Mouse (Mus musculus) midbrain, embryonic 14.5 days (tissue): ENCODE results near the gene Polr2f. TPM values are rescaled to one million over a fixed set of nuclear protein-coding genes. Genes with fewer than 3 reads are reported as not detected.
A peak's percentile ranks its signal among the peaks of the same experiment; 100 is the strongest.

Experiments used
- ATAC-seq: fragments of 200-750 bp; cut with Nextera tagmentation; 2 replicates; pipeline ENCODE4 v1.8.0; 2017; ENCODE audit warnings: moderate number of reproducible peaks, moderate library complexity; ENCODE audit not compliant: low FRiP score, low TSS enrichment
- DNase-seq: peaks from one replicate; pipeline ENCODE4 v3.0.0-alpha.2; 2015
- H3K27ac ChIP-seq: fragments of 300-500 bp; sonication (generic); replicated peaks from 2 replicates; pipeline ENCODE4 v1.5.1; 2014; ENCODE audit warnings: mild to moderate bottlenecking, low read depth, low read length, moderate library complexity
- H3K27me3 ChIP-seq: fragments of 300-500 bp; sonication (generic); 2 replicates; pipeline ENCODE4 v1.6.1; 2014; ENCODE audit warnings: low read length, control low read depth, mixed read lengths; ENCODE audit not compliant: control insufficient read depth, insufficient read depth
- H3K36me3 ChIP-seq: fragments of 300-500 bp; sonication (generic); 2 replicates; pipeline ENCODE4 v1.6.1; 2014; ENCODE audit warnings: low read length, control low read depth; ENCODE audit not compliant: control insufficient read depth, insufficient read depth
- H3K4me1 ChIP-seq: fragments of 300-500 bp; sonication (generic); 2 replicates; pipeline ENCODE4 v1.6.1; 2014; ENCODE audit warnings: mild to moderate bottlenecking, antibody characterized with exemption, low read length, control low read depth; ENCODE audit not compliant: control insufficient read depth, insufficient read depth
- H3K4me2 ChIP-seq: fragments of 300-500 bp; sonication (generic); 2 replicates; pipeline ENCODE4 v1.6.1; 2014; ENCODE audit warnings: mild to moderate bottlenecking, low read length, moderate library complexity
- H3K4me3 ChIP-seq: fragments of 300-500 bp; sonication (generic); replicated peaks from 2 replicates; pipeline ENCODE4 v1.5.1; 2014; ENCODE audit warnings: low read depth, low read length
- H3K9ac ChIP-seq: fragments of 300-500 bp; sonication (generic); replicated peaks from 2 replicates; pipeline ENCODE4 v1.6.1; 2014; ENCODE audit warnings: mild to moderate bottlenecking, low read length, moderate library complexity
- H3K9me3 ChIP-seq: fragments of 300-500 bp; sonication (generic); 2 replicates; pipeline ENCODE4 v1.6.1; 2016; ENCODE audit warnings: low read length, control low read depth, mixed read lengths; ENCODE audit not compliant: control insufficient read depth
- WGBS: fragments of 180-500 bp; shearing (Covaris S2); extraction: QIAGEN DNeasy Blood & Tissue Kit; methylation state at CpG from one replicate; pipeline ENCODE4 v1.1.7; 2014; 5-methylcytosine and 5-hydroxymethylcytosine counted together
- polyA plus RNA-seq: library from polyadenylated mRNA; unstranded; fragments of >200 nt; fragmentation: Nextera tagmentation; extraction: Ambion mirVana; gene quantifications from 2 replicates; pipeline ENCODE4 v1.2.1, GENCODE M21; 2014

Gene Polr2f
- polyA plus RNA-seq, 1 experiment from 2014 or later: 287 TPM

GRCm38 (mm10) chr15:79134496-79135270, 6.1 kb upstream of the Polr2f start:
- DNase-seq: no peak
- Histone ChIP-seq H3K9me3 (no peaks in the 10 kb centered on the region), H3K27me3 (no peaks in the 10 kb centered on the region), H3K9ac (no peak overlapping the region), H3K27ac (no peak overlapping the region), H3K4me2 (no peak overlapping the region), H3K4me3 (no peak overlapping the region), H3K4me1 (no peaks in the 10 kb centered on the region), H3K36me3 (peaks cover 44% of the 10 kb centered on the region)
- WGBS: 83% methylated on average over 9 of the region's 9 CpGs
- ATAC-seq: no peak

GRCm38 (mm10) chr15:79135332-79135731, 5.5 kb upstream of the Polr2f start:
- H3K27me3 ChIP-seq: no peaks in the 10 kb centered on the region
- DNase-seq (no peak), ATAC-seq (no peak)
- no peaks in the 10 kb centered on the region for H3K9me3 ChIP-seq
- no peak overlapping the region for H3K9ac ChIP-seq
- peaks cover under 1% of the 10 kb centered on the region; the same call in 1 of the 2 replicates for H3K4me1 ChIP-seq
- WGBS: 73% methylated on average over 9 of the region's 9 CpGs
- no peak overlapping the region for H3K4me2 ChIP-seq
- no peak overlapping the region for H3K4me3 ChIP-seq
- H3K27ac ChIP-seq: no peak overlapping the region
- peaks cover 38% of the 10 kb centered on the region for H3K36me3 ChIP-seq

DNA sequence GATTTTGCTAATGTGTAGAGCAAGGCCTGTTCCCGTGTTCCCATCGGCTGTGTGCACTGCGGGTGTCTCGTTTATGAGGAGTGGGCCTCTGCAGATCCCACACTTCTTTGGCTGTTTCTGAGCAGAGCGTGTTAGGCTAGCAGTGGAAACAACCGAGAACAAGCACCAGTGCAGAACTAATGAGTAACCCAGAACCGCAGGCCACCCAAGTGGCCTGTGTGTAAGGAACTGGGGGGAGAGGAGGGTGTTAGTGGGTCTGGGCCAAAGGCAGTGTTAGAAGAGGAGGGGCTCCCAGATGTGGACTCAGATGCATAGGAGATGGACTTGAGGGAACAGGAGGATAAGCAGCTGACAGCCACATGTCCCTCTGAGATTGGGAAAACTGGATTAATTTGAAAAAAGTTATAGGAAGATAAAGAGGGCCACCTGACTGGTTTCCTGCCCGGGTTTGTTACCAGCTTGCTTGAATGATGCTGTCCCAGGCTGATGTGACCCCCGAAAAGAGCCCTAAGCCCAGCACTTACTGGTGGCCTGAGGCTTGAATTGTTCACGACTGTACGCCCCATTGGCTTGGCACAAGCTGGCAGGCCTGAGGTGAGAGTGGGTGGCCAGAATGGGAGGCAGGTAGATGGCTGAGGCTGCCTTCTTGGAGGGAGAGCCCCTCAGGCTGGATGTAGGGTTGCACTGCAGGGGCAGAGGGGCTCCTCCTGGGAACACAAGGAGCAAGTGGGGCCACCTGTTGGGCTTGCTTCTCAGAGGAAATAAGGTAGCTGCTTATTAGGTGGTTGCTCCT, 4.8 kb upstream of the Polr2f start:
- Histone ChIP-seq H3K36me3 (peaks cover 31% of the 10 kb centered on the region), H3K4me1 (peaks cover 4% of the 10 kb centered on the region; the same call in 1 of the 2 replicates), H3K27ac (no peak overlapping the region), H3K9me3 (no peaks in the 10 kb centered on the region), H3K4me3 (no peak overlapping the region), H3K4me2 (no peak overlapping the region), H3K9ac (no peak overlapping the region), H3K27me3 (no peaks in the 10 kb centered on the region)
- ATAC-seq (no peak), DNase-seq (no peak)
- 69% methylated on average over 11 of the region's 11 CpGs for WGBS

DNA sequence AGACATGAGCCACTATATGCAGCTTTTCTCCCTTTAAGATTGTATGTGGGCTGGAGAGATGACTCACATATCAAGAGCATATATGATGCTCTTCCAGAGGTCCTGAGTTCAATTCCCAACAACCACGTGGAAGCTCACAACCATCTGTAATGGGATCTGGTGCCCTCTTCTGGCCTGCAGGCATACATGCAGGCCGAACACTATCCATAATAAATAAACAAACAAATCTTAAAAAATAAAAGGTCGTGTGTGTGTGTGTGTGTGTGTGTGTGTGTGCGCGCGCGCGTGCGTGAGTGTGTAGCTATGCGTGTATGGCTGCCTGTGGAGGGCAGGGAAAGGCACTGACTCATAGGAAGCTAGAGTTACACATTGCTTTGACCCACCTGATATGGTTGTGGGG, 1.2 kb upstream of the Polr2f start:
- H3K36me3 ChIP-seq: 0 out of 2 replicates have a peak, but pooled peaks cover 8% of the 10 kb centered on the region
- no peak for ATAC-seq
- peaks cover 11% of the 10 kb centered on the region for H3K4me1 ChIP-seq
- H3K9me3 ChIP-seq: no peaks in the 10 kb centered on the region
- no peak overlapping the region for H3K4me3 ChIP-seq
- no peak overlapping the region for H3K4me2 ChIP-seq
- DNase-seq: peak; percentile 25
- WGBS: 68% methylated on average over 10 of the region's 10 CpGs
- no peak overlapping the region for H3K27ac ChIP-seq
- H3K27me3 ChIP-seq: no peaks in the 10 kb centered on the region
- no peak overlapping the region for H3K9ac ChIP-seq

DNA sequence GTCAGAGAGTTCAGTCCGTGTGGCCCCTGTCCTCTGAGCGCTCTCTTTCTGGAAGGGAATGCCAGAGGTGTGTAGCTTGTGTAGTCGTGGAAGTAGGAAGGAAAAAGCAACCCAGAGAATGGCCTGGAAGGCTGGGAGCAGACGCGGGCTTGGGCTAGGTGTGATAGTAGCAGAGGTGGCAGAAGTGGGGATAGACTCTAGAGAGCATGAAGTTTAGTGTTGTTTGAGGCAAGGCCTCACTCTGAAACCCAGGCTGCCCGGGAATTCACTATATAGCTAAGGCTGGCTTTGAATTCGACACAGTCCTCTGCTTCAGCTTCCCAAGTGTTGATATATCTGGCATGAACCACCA, 733 bp downstream of the Polr2f start:
- Histone ChIP-seq H3K4me2 (peak overlapping the region; percentile 71), H3K9me3 (no peaks in the 10 kb centered on the region), H3K4me3 (peak overlapping the region; percentile 92), H3K27ac (0 out of 2 replicates have a peak overlapping the region, but pooled peaks have one; percentile 26), H3K27me3 (no peaks in the 10 kb centered on the region), H3K4me1 (peaks cover 11% of the 10 kb centered on the region), H3K9ac (peak overlapping the region; percentile 69), H3K36me3 (peaks cover 26% of the 10 kb centered on the region)
- ATAC-seq (no peak; the same call in 1 of the 2 replicates), DNase-seq (no peak)
- 0% methylated on average over 7 of the region's 7 CpGs for WGBS

- ATAC-seq: no peak
- H3K9me3 ChIP-seq: no peaks in the 10 kb centered on the region
- 89% methylated on average over 12 of the region's 12 CpGs for WGBS
- DNase-seq: no peak
- H3K27me3 ChIP-seq: no peaks in the 10 kb centered on the region
- H3K4me1 ChIP-seq: peaks cover 11% of the 10 kb centered on the region
- H3K4me3 ChIP-seq: no peak overlapping the region
- no peak overlapping the region for H3K27ac ChIP-seq
- H3K9ac ChIP-seq: no peak overlapping the region
- H3K4me2 ChIP-seq: no peak overlapping the region
- peaks cover 44% of the 10 kb centered on the region for H3K36me3 ChIP-seq
These were observed 2.5 kb downstream of the Polr2f start for GRCm38 (mm10) chr15:79143316-79143715.

- Histone ChIP-seq H3K27me3 (no peaks in the 10 kb centered on the region), H3K9ac (no peak overlapping the region), H3K27ac (no peak overlapping the region), H3K4me1 (peaks cover 11% of the 10 kb centered on the region), H3K4me2 (no peak overlapping the region), H3K36me3 (peaks cover 51% of the 10 kb centered on the region), H3K4me3 (no peak overlapping the region), H3K9me3 (no peaks in the 10 kb centered on the region)
- DNase-seq: no peak
- no peak for ATAC-seq
- WGBS: 88% methylated on average over 8 of the region's 8 CpGs
These were observed 3.2 kb downstream of the Polr2f start for GRCm38 (mm10) chr15:79144021-79144420.

DNA sequence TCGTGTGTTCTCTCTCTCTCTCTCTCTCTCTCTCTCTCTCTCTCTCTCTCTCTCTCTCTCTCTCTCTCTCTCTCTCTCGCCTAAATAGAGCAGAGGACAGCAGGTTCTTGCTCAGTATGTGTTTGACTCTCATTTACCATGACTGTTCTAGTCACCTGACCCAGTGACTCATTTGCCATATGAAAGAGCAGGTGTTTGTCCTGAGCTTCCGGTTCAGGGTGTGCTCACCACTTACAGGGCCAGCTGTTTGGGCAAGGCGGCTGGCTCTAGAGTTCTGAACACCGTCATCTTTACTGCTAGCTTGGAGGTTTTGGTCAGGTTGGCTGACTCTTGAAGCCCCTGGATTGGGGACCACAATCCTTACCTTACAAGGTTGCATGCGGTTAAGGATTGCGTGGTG, 4.7 kb downstream of the Polr2f start:
- peaks cover 60% of the 10 kb centered on the region for H3K36me3 ChIP-seq

More for the DNA sequence above, 4.7 kb downstream of the Polr2f start:
- Histone ChIP-seq H3K27ac (no peak overlapping the region), H3K4me1 (peaks cover 9% of the 10 kb centered on the region), H3K9ac (no peak overlapping the region), H3K9me3 (no peaks in the 10 kb centered on the region), H3K4me2 (no peak overlapping the region), H3K27me3 (no peaks in the 10 kb centered on the region), H3K4me3 (no peak overlapping the region)
- WGBS: 91% methylated on average over 7 of the region's 7 CpGs
- ATAC-seq (no peak), DNase-seq (no peak)
